Mouse (Mus musculus): Measurements from ENCODE around the gene Coq5.

DNA sequence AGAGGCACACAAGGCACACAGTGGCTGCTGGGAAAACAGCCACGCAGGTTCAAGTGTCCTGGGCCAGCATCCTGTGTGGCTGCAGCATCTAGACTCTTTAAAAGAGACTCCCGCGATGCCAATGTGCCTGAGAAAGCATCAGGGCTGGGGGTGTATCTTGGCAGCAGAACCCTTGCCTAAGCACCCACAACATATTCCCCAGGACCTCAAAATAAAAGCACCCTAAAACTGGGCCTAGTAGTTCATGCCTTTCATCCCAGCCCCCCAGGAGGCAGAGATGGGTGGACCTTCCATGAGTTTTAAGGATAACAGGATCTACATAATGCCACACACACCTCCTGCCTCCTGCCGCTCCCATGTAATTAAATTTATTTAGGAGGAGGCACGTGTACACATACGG, 44.9 kb upstream of the Coq5 start:
- TF ChIP-seq CTCF (IDR thresholded peaks at IDR 0.05): no peak
- TF ChIP-seq EP300 (IDR thresholded peaks at IDR 0.05): no peak

Data from lung, postnatal 0 days (tissue).